Mouse (Mus musculus): ENCODE measurements around the gene Mtmr6. TPM values are rescaled to one million over a fixed set of nuclear protein-coding genes. Genes with fewer than 3 reads are reported as not detected.

Gene Mtmr6
- total RNA-seq, 1 experiment: 6.5 TPM

- DNase-seq (ENCODE audit: low read depth, low spot score): no peak
- Histone ChIP-seq H3K4me1 (ENCODE audit: control insufficient read depth in 2 of 2, insufficient read depth in 2 of 2, low read length in 2 of 2, poor library complexity in 1 of 2) (no peaks in the 10 kb centered on the region), H3K9me3 (ENCODE audit: control insufficient read depth, insufficient read depth, low read depth, low read length) (no peaks in the 10 kb centered on the region), H3K9ac (ENCODE audit: insufficient read depth, low read depth, low read length, poor library complexity, severe bottlenecking) (no peak overlapping the region), H3K4me3 (ENCODE audit: insufficient read depth in 1 of 2, low read depth in 1 of 2, low read length in 2 of 2, poor library complexity in 1 of 2, severe bottlenecking in 1 of 2) (no peak overlapping the region), H3K27ac (ENCODE audit: insufficient read depth, low read depth, low read length, poor library complexity, severe bottlenecking) (no peak overlapping the region), H3K36me3 (ENCODE audit: control insufficient read depth, insufficient read depth, low read length, poor library complexity, severe bottlenecking) (no peaks in the 10 kb centered on the region)
- TF ChIP-seq MAFK (IDR thresholded peaks at IDR 0.05; ENCODE audit: insufficient read depth, low read depth, low read length) (no peak), ZNF384 (IDR thresholded peaks at IDR 0.05; ENCODE audit: low read depth, low read length) (no peak), CHD2 (IDR thresholded peaks at IDR 0.05; ENCODE audit: low read depth, low read length) (no peak), ZC3H11A (IDR thresholded peaks at IDR 0.05; ENCODE audit: borderline replicate concordance, low read depth, low read length) (no peak)
- in situ Hi-C loops (cut with MboI; ENCODE audit: low sequenced_read_pairs in 2 of 2, unreplicated experiment in 2 of 2): no loop called here
Observed at GRCm38 (mm10) chr14:60275301-60276276, 10.6 kb downstream of the Mtmr6 start.

- Histone ChIP-seq H3K4me3 (ENCODE audit: insufficient read depth in 1 of 2, low read depth in 1 of 2, low read length in 2 of 2, poor library complexity in 1 of 2, severe bottlenecking in 1 of 2) (no peak overlapping the region), H3K27ac (ENCODE audit: insufficient read depth, low read depth, low read length, poor library complexity, severe bottlenecking) (no peak overlapping the region), H3K9me3 (ENCODE audit: control insufficient read depth, insufficient read depth, low read depth, low read length) (no peaks in the 10 kb centered on the region), H3K9ac (ENCODE audit: insufficient read depth, low read depth, low read length, poor library complexity, severe bottlenecking) (no peak overlapping the region), H3K36me3 (ENCODE audit: control insufficient read depth, insufficient read depth, low read length, poor library complexity, severe bottlenecking) (no peaks in the 10 kb centered on the region), H3K4me1 (ENCODE audit: control insufficient read depth in 2 of 2, insufficient read depth in 2 of 2, low read length in 2 of 2, poor library complexity in 1 of 2) (no peaks in the 10 kb centered on the region)
- in situ Hi-C loops (cut with MboI; ENCODE audit: low sequenced_read_pairs in 2 of 2, unreplicated experiment in 2 of 2): no loop called here
- DNase-seq (ENCODE audit: low read depth, low spot score): no peak
- no peak for TF ChIP-seq ZNF384 (IDR thresholded peaks at IDR 0.05; ENCODE audit: low read depth, low read length)
- no peak for TF ChIP-seq MAFK (IDR thresholded peaks at IDR 0.05; ENCODE audit: insufficient read depth, low read depth, low read length)
- TF ChIP-seq ZC3H11A (IDR thresholded peaks at IDR 0.05; ENCODE audit: borderline replicate concordance, low read depth, low read length): no peak
Observed at GRCm38 (mm10) chr14:60286194-60286863, 21.3 kb downstream of the Mtmr6 start.

- H3K36me3 ChIP-seq (ENCODE audit: control insufficient read depth, insufficient read depth, low read length, poor library complexity, severe bottlenecking): no peaks in the 10 kb centered on the region
- no peaks in the 10 kb centered on the region for H3K4me1 ChIP-seq (ENCODE audit: control insufficient read depth in 2 of 2, insufficient read depth in 2 of 2, low read length in 2 of 2, poor library complexity in 1 of 2)
- DNase-seq (ENCODE audit: low read depth, low spot score): no peak
- H3K27ac ChIP-seq (ENCODE audit: insufficient read depth, low read depth, low read length, poor library complexity, severe bottlenecking): no peak overlapping the region
- H3K9ac ChIP-seq (ENCODE audit: insufficient read depth, low read depth, low read length, poor library complexity, severe bottlenecking): no peak overlapping the region
- H3K9me3 ChIP-seq (ENCODE audit: control insufficient read depth, insufficient read depth, low read depth, low read length): no peaks in the 10 kb centered on the region
- in situ Hi-C loops (cut with MboI; ENCODE audit: low sequenced_read_pairs in 2 of 2, unreplicated experiment in 2 of 2): no loop called here
- TF ChIP-seq MAFK (IDR thresholded peaks at IDR 0.05; ENCODE audit: insufficient read depth, low read depth, low read length): no peak
- no peak for TF ChIP-seq HCFC1 (IDR thresholded peaks at IDR 0.05; ENCODE audit: borderline replicate concordance, insufficient read depth, low read length)
- no peak for TF ChIP-seq CHD2 (IDR thresholded peaks at IDR 0.05; ENCODE audit: low read depth, low read length)
- TF ChIP-seq ZC3H11A (IDR thresholded peaks at IDR 0.05; ENCODE audit: borderline replicate concordance, low read depth, low read length): no peak
- no peak for TF ChIP-seq ZNF384 (IDR thresholded peaks at IDR 0.05; ENCODE audit: low read depth, low read length)
- H3K4me3 ChIP-seq (ENCODE audit: insufficient read depth in 1 of 2, low read depth in 1 of 2, low read length in 2 of 2, poor library complexity in 1 of 2, severe bottlenecking in 1 of 2): no peak overlapping the region
Observed at GRCm38 (mm10) chr14:60290363-60290762, 25.3 kb downstream of the Mtmr6 start.

- no peak for DNase-seq (ENCODE audit: low read depth, low spot score)
Observed at GRCm38 (mm10) chr14:60295531-60295930, 30.5 kb downstream of the Mtmr6 start.

More at GRCm38 (mm10) chr14:60295531-60295930, 30.5 kb downstream of the Mtmr6 start:
- Histone ChIP-seq H3K4me1 (ENCODE audit: control insufficient read depth in 2 of 2, insufficient read depth in 2 of 2, low read length in 2 of 2, poor library complexity in 1 of 2) (no peaks in the 10 kb centered on the region), H3K9me3 (ENCODE audit: control insufficient read depth, insufficient read depth, low read depth, low read length) (no peaks in the 10 kb centered on the region), H3K9ac (ENCODE audit: insufficient read depth, low read depth, low read length, poor library complexity, severe bottlenecking) (no peak overlapping the region), H3K36me3 (ENCODE audit: control insufficient read depth, insufficient read depth, low read length, poor library complexity, severe bottlenecking) (no peaks in the 10 kb centered on the region), H3K27ac (ENCODE audit: insufficient read depth, low read depth, low read length, poor library complexity, severe bottlenecking) (no peak overlapping the region), H3K4me3 (ENCODE audit: insufficient read depth in 1 of 2, low read depth in 1 of 2, low read length in 2 of 2, poor library complexity in 1 of 2, severe bottlenecking in 1 of 2) (no peak overlapping the region)
- no peak for TF ChIP-seq ZNF384 (IDR thresholded peaks at IDR 0.05; ENCODE audit: low read depth, low read length)
- TF ChIP-seq HCFC1 (IDR thresholded peaks at IDR 0.05; ENCODE audit: borderline replicate concordance, insufficient read depth, low read length): no peak
- TF ChIP-seq ZC3H11A (IDR thresholded peaks at IDR 0.05; ENCODE audit: borderline replicate concordance, low read depth, low read length): no peak
- no peak for TF ChIP-seq CHD2 (IDR thresholded peaks at IDR 0.05; ENCODE audit: low read depth, low read length)
- no peak for TF ChIP-seq MAFK (IDR thresholded peaks at IDR 0.05; ENCODE audit: insufficient read depth, low read depth, low read length)
- in situ Hi-C loops (cut with MboI; ENCODE audit: low sequenced_read_pairs in 2 of 2, unreplicated experiment in 2 of 2): no loop called here
